In genomic region chr8:121650389-121651307, GRCm38 (mm10) we compare ENCODE assay signal across 8 mouse cellular contexts. TPM values are rescaled to one million over a fixed set of nuclear protein-coding genes. Genes with fewer than 3 reads are reported as not detected.
DNase-seq lines count a peak whose midpoint lies in the region; ATAC-seq and TF ChIP-seq lines count a peak whose summit lies in the region.

No protein-coding gene starts in this region.

- H3K4me2 ChIP-seq in hindbrain, postnatal 0 days (ENCODE audit: low read depth, low read length) = peak overlapping the region; percentile 92

- peak; percentile 64 for ATAC-seq in common myeloid progenitor, adult 5-6 weeks (replicated peaks; ENCODE audit: low read depth, poor library complexity, severe bottlenecking)
- ATAC-seq in hindbrain, postnatal 0 days = no peak

- no peak for TF ChIP-seq CTCF in left cerebral cortex, adult 2 months (IDR thresholded peaks at IDR 0.05)
- no peak for TF ChIP-seq CTCF in hindbrain, postnatal 0 days (IDR thresholded peaks at IDR 0.05; ENCODE audit: low read depth)

- no peak for DNase-seq in left cerebral cortex, adult 2 months (ENCODE audit: extremely low spot score in 1 of 2, low spot score in 2 of 2)
- DNase-seq in left cerebral cortex, adult 11 months (ENCODE audit: low spot score) = no peak
- no peak for DNase-seq in hindbrain, postnatal 0 days (ENCODE audit: low spot score)
- no peak for DNase-seq in midbrain, embryonic 10.5 days (ENCODE audit: low spot score)
- no peak for DNase-seq in embryo, embryonic 10.5 days (ENCODE audit: low spot score)
- no peak for DNase-seq in ovary, postnatal 14 days (ENCODE audit: low spot score)
- DNase-seq in cerebellum, adult 18-20 months = no peak

- WGBS in hindbrain, postnatal 0 days = 39% methylated on average over 20 of the region's 20 CpGs
- 76% methylated on average over 20 of the region's 20 CpGs for WGBS in midbrain, embryonic 10.5 days

- peak overlapping the region; percentile 78 for H3K4me3 ChIP-seq in left cerebral cortex, adult 2 months
- peak overlapping the region; percentile 81 for H3K4me3 ChIP-seq in hindbrain, postnatal 0 days (ENCODE audit: low read length)
- peak overlapping the region; percentile 92 for H3K4me3 ChIP-seq in midbrain, embryonic 10.5 days

- peaks cover 45% of the 10 kb centered on the region for H3K4me1 ChIP-seq in hindbrain, postnatal 0 days (ENCODE audit: insufficient read depth, low read length)
- H3K4me1 ChIP-seq in midbrain, embryonic 10.5 days = peaks cover 77% of the 10 kb centered on the region

- peak overlapping the region; percentile 89 for H3K9ac ChIP-seq in hindbrain, postnatal 0 days (replicated peaks; ENCODE audit: low read length)

- no peaks in the 10 kb centered on the region for H3K9me3 ChIP-seq in hindbrain, postnatal 0 days (ENCODE audit: low read length)
- no peaks in the 10 kb centered on the region for H3K9me3 ChIP-seq in midbrain, embryonic 10.5 days (replicated peaks)

- no peaks in the 10 kb centered on the region for H3K27me3 ChIP-seq in hindbrain, postnatal 0 days (ENCODE audit: insufficient read depth, low read length)
- H3K27me3 ChIP-seq in midbrain, embryonic 10.5 days (ENCODE audit: low read depth, poor library complexity, severe bottlenecking) = peaks cover 5% of the 10 kb centered on the region

- intact Hi-C loops in left cerebral cortex, adult 2 months (cut with DNase I) = loop anchor here (5.0 kb wide), 1 partner anchor 257 kb away; the partner anchor contains the start of gene Slc7a5

- no peaks in the 10 kb centered on the region for H3K36me3 ChIP-seq in hindbrain, postnatal 0 days (ENCODE audit: insufficient read depth, low read length)
- peaks cover 26% of the 10 kb centered on the region for H3K36me3 ChIP-seq in midbrain, embryonic 10.5 days

- peak overlapping the region; percentile 77 for H3K27ac ChIP-seq in left cerebral cortex, adult 2 months
- H3K27ac ChIP-seq in hindbrain, postnatal 0 days = 0 out of 2 replicates have a peak overlapping the region, but pooled peaks have one; percentile 98
- peak overlapping the region; percentile 84; the same call in 1 of the 2 replicates for H3K27ac ChIP-seq in midbrain, embryonic 10.5 days (replicated peaks)

RNA-seq across cellular contexts. Expression of gene Zcchc14, which starts 2.1 kb away (rescaled TPM):
- 10 to 100 TPM; 69.6 to 72.8 TPM for total RNA-seq in left cerebral cortex, adult 2 months (2021)
- 0.23 TPM in 1 of 2 replicates, not detected in the other for total RNA-seq in common myeloid progenitor, adult 5-6 weeks (2017)
- 66.4 and 66.5 TPM in 2 replicates for total RNA-seq in hindbrain, postnatal 0 days (2014; rRNA removed)
- 13.9 and 14.3 TPM in 2 replicates for polyA plus RNA-seq in hindbrain, postnatal 0 days (2015; fragmentation: Nextera tagmentation; extraction: Ambion mirVana)
- 14.9 and 18.6 TPM in 2 replicates for polyA plus RNA-seq in midbrain, embryonic 10.5 days (2016; fragmentation: Nextera tagmentation; extraction: Ambion mirVana)

Comparison
In these comparisons a context has a peak if more than half of its experiments do, and no peak if none do; other contexts are left out.
1. RNA of gene Zcchc14, which starts 2.1 kb away (total RNA-seq): 69.6 to 72.8 TPM in left cerebral cortex, adult 2 months and 66.4 to 66.5 TPM in hindbrain, postnatal 0 days; 0.23 TPM in common myeloid progenitor, adult 5-6 weeks; every median in the first group is over 10 times any median in the second.
2. Peak in every context shown above with its lines, with median percentiles within 50 percentile points of each other: H3K27ac ChIP-seq and H3K4me3 ChIP-seq.